Comparison of ENCODE assay signal across 14 mouse cellular contexts in genomic region chr4:141601148-141601862, GRCm38 (mm10). TPM values are rescaled to one million over a fixed set of nuclear protein-coding genes. Genes with fewer than 3 reads are reported as not detected.
DNase-seq lines count a peak whose midpoint lies in the region; ATAC-seq and TF ChIP-seq lines count a peak whose summit lies in the region.
"Had no signal": no experiment of that assay in that cellular context is flagged by ENCODE, and none has a peak within 500 bp of the region (broad histone marks: within the 10 kb centered on the region; RNA-seq: fewer than 3 reads in every experiment).

No protein-coding gene starts in this region.

- no peak overlapping the region for H3K4me2 ChIP-seq in kidney, embryonic 16.5 days (replicated peaks; ENCODE audit: low read depth, low read length)
- no peak overlapping the region for H3K4me2 ChIP-seq in heart, embryonic 13.5 days
- H3K4me2 ChIP-seq in stomach, embryonic 16.5 days (ENCODE audit: low read depth, low read length) = no peak overlapping the region
- H3K4me2 ChIP-seq in forebrain, embryonic 13.5 days = no peak overlapping the region

- H3K27ac ChIP-seq in kidney, adult 2 months (ENCODE audit: insufficient read depth, low read depth, low read length) = peak overlapping the region; percentile 70; the same call in 1 of the 2 replicates
- no peak overlapping the region for H3K27ac ChIP-seq in kidney, embryonic 16.5 days (ENCODE audit: low read length)
- peak overlapping the region; percentile 90 for H3K27ac ChIP-seq in heart, embryonic 13.5 days (replicated peaks)
- no peak overlapping the region; the same call in 1 of the 2 replicates for H3K27ac ChIP-seq in stomach, embryonic 16.5 days (ENCODE audit: low read length)
- H3K27ac ChIP-seq in forebrain, embryonic 13.5 days = no peak overlapping the region
- H3K27ac ChIP-seq: gastrocnemius, adult 2 months; hindbrain, embryonic 15.5 days; neural tube, embryonic 13.5 days had no signal

- ATAC-seq in kidney, embryonic 16.5 days (ENCODE audit: low FRiP score, low TSS enrichment) = no peak
- no peak for ATAC-seq in heart, embryonic 13.5 days (ENCODE audit: extremely low read depth, insufficient number of reproducible peaks, low FRiP score, low TSS enrichment)
- no peak for ATAC-seq in stomach, embryonic 16.5 days (ENCODE audit: insufficient read depth, low FRiP score)
- ATAC-seq in forebrain, embryonic 13.5 days = no peak
- ATAC-seq: liver, postnatal 0 days had no signal

- H3K36me3 ChIP-seq in kidney, adult 2 months (ENCODE audit: control insufficient read depth, insufficient read depth, low read length) = no peaks in the 10 kb centered on the region
- H3K36me3 ChIP-seq in kidney, embryonic 16.5 days (ENCODE audit: insufficient read depth, low read length) = no peaks in the 10 kb centered on the region
- no peaks in the 10 kb centered on the region for H3K36me3 ChIP-seq in heart, embryonic 13.5 days
- no peaks in the 10 kb centered on the region for H3K36me3 ChIP-seq in stomach, embryonic 16.5 days (ENCODE audit: control insufficient read depth, insufficient read depth, low read length)
- no peaks in the 10 kb centered on the region for H3K36me3 ChIP-seq in forebrain, embryonic 13.5 days (ENCODE audit: poor library complexity, severe bottlenecking)
- H3K36me3 ChIP-seq: hindbrain, embryonic 15.5 days; neural tube, embryonic 13.5 days had no signal

- H3K4me1 ChIP-seq in kidney, adult 2 months (ENCODE audit: control insufficient read depth, insufficient read depth, low read length) = peaks cover 34% of the 10 kb centered on the region
- peaks cover 37% of the 10 kb centered on the region for H3K4me1 ChIP-seq in kidney, embryonic 16.5 days (ENCODE audit: insufficient read depth, low read length)
- peaks cover 81% of the 10 kb centered on the region for H3K4me1 ChIP-seq in heart, embryonic 13.5 days
- peaks cover 36% of the 10 kb centered on the region for H3K4me1 ChIP-seq in stomach, embryonic 16.5 days (ENCODE audit: control insufficient read depth, insufficient read depth, low read length)
- H3K4me1 ChIP-seq in forebrain, embryonic 13.5 days = peaks cover 16% of the 10 kb centered on the region

- H3K9ac ChIP-seq in kidney, embryonic 16.5 days (replicated peaks; ENCODE audit: low read length) = no peak overlapping the region
- H3K9ac ChIP-seq in heart, embryonic 13.5 days = no peak overlapping the region
- H3K9ac ChIP-seq in stomach, embryonic 16.5 days (ENCODE audit: low read length) = peak overlapping the region; percentile 31; the same call in 1 of the 2 replicates
- no peak overlapping the region for H3K9ac ChIP-seq in forebrain, embryonic 13.5 days
- H3K9ac ChIP-seq: hindbrain, embryonic 15.5 days; liver, postnatal 0 days; neural tube, embryonic 13.5 days had no signal

- DNase-seq in kidney, adult 2 months = no peak
- DNase-seq in right cerebral cortex, postnatal 4 days = peak; percentile 19
- no peak for DNase-seq in right cerebral cortex, adult 18-20 months
- DNase-seq in left cerebral cortex, postnatal 14 days (ENCODE audit: low spot score in 2 of 2) = no peak
- DNase-seq: cerebellum, adult 2 months; gastrocnemius, adult 2 months; liver, postnatal 0 days; midbrain, embryonic 14.5 days had no signal

- 68% methylated on average over 12 of the region's 12 CpGs for whole genome bisulfite sequencing in kidney, adult 2 months
- 79% methylated on average over 12 of the region's 12 CpGs for WGBS in kidney, embryonic 16.5 days
- WGBS in heart, embryonic 13.5 days = 65% methylated on average over 12 of the region's 12 CpGs
- 71% methylated on average over 12 of the region's 12 CpGs for WGBS in stomach, embryonic 16.5 days
- WGBS in forebrain, embryonic 13.5 days = 70% methylated on average over 12 of the region's 12 CpGs

- no peak for TF ChIP-seq POLR2A in kidney, adult 2 months (IDR thresholded peaks at IDR 0.05; ENCODE audit: low read depth, low read length)

- intact Hi-C loops in left cerebral cortex, postnatal 14 days (cut with DNase I) = no loop called here

- H3K9me3 ChIP-seq in kidney, embryonic 16.5 days (ENCODE audit: low read length) = peaks cover 4% of the 10 kb centered on the region
- peaks cover 3% of the 10 kb centered on the region; the same call in 1 of the 2 replicates for H3K9me3 ChIP-seq in heart, embryonic 13.5 days
- no peaks in the 10 kb centered on the region for H3K9me3 ChIP-seq in stomach, embryonic 16.5 days (replicated peaks; ENCODE audit: control insufficient read depth, low read length)
- no peaks in the 10 kb centered on the region for H3K9me3 ChIP-seq in forebrain, embryonic 13.5 days (replicated peaks)
- H3K9me3 ChIP-seq: hindbrain, embryonic 15.5 days; neural tube, embryonic 13.5 days had no signal

- no peak overlapping the region for H3K4me3 ChIP-seq in kidney, adult 2 months (ENCODE audit: insufficient read depth, low read depth, low read length)
- no peak overlapping the region for H3K4me3 ChIP-seq in kidney, embryonic 16.5 days (ENCODE audit: low read length)
- H3K4me3 ChIP-seq in heart, embryonic 13.5 days = no peak overlapping the region
- no peak overlapping the region for H3K4me3 ChIP-seq in stomach, embryonic 16.5 days (replicated peaks; ENCODE audit: low read length)
- no peak overlapping the region for H3K4me3 ChIP-seq in forebrain, embryonic 13.5 days
- H3K4me3 ChIP-seq: gastrocnemius, adult 2 months; hindbrain, embryonic 15.5 days; neural tube, embryonic 13.5 days had no signal

- no peaks in the 10 kb centered on the region; the same call in 1 of the 2 replicates for H3K27me3 ChIP-seq in kidney, adult 2 months (replicated peaks; ENCODE audit: control insufficient read depth, insufficient read depth, low read length)
- no peaks in the 10 kb centered on the region for H3K27me3 ChIP-seq in kidney, embryonic 16.5 days (ENCODE audit: insufficient read depth, low read length)
- H3K27me3 ChIP-seq in heart, embryonic 13.5 days (replicated peaks) = no peaks in the 10 kb centered on the region
- no peaks in the 10 kb centered on the region for H3K27me3 ChIP-seq in stomach, embryonic 16.5 days (ENCODE audit: control insufficient read depth, insufficient read depth, low read length)
- H3K27me3 ChIP-seq in forebrain, embryonic 13.5 days = peaks cover 54% of the 10 kb centered on the region
- H3K27me3 ChIP-seq: hindbrain, embryonic 15.5 days had no signal

- TF ChIP-seq CTCF in kidney, adult 2 months (conservative IDR thresholded peaks at IDR 0.05; ENCODE audit: insufficient read depth, insufficient read length, low read depth, low read length) = no peak

RNA-seq across cellular contexts. Expression of gene Fblim1, which starts 4.6 kb away (rescaled TPM):
- 10.2 and 10.5 TPM in 2 replicates for polyA plus RNA-seq in kidney, adult 2 months (2012; rRNA removed)
- polyA plus RNA-seq in kidney, embryonic 16.5 days (2015; fragmentation: Nextera tagmentation; extraction: Ambion mirVana) = 76.4 and 85.2 TPM in 2 replicates
- 55.3 and 55.9 TPM in 2 replicates for polyA plus RNA-seq in heart, embryonic 13.5 days (2015; fragmentation: Nextera tagmentation; extraction: Ambion mirVana)
- 77.2 and 85.0 TPM in 2 replicates for polyA plus RNA-seq in stomach, embryonic 16.5 days (2015; fragmentation: Nextera tagmentation; extraction: Ambion mirVana)
- 1 to 10 TPM; 1.2 to 1.3 TPM for total RNA-seq in left cerebral cortex, postnatal 14 days (2021)
- 11.1 and 13.9 TPM in 2 replicates for polyA plus RNA-seq in forebrain, embryonic 13.5 days (2015; fragmentation: Nextera tagmentation; extraction: Ambion mirVana)

RNA-seq across cellular contexts. Expression of gene Tmem82, which starts 17.1 kb away (rescaled TPM):
- polyA plus RNA-seq in kidney, adult 2 months (2012; rRNA removed) = 29.0 and 32.3 TPM in 2 replicates
- polyA plus RNA-seq in kidney, embryonic 16.5 days (2015; fragmentation: Nextera tagmentation; extraction: Ambion mirVana) = 4.3 and 5.4 TPM in 2 replicates
- polyA plus RNA-seq in heart, embryonic 13.5 days (2015; fragmentation: Nextera tagmentation; extraction: Ambion mirVana) = 0.44 and 0.62 TPM in 2 replicates
- 2.7 and 3.8 TPM in 2 replicates for polyA plus RNA-seq in stomach, embryonic 16.5 days (2015; fragmentation: Nextera tagmentation; extraction: Ambion mirVana)
- total RNA-seq in left cerebral cortex, postnatal 14 days (2021) = under 1 TPM; 0.76 to 0.97 TPM
- 0.17 TPM in 1 of 2 replicates, not detected in the other for polyA plus RNA-seq in forebrain, embryonic 13.5 days (2015; fragmentation: Nextera tagmentation; extraction: Ambion mirVana)

RNA-seq across cellular contexts. Expression of gene Slc25a34, which starts 22.3 kb away (rescaled TPM):
- polyA plus RNA-seq in kidney, adult 2 months (2012; rRNA removed) = 30.1 and 33.8 TPM in 2 replicates
- 0.54 and 0.69 TPM in 2 replicates for polyA plus RNA-seq in kidney, embryonic 16.5 days (2015; fragmentation: Nextera tagmentation; extraction: Ambion mirVana)
- polyA plus RNA-seq in heart, embryonic 13.5 days (2015; fragmentation: Nextera tagmentation; extraction: Ambion mirVana) = 0.37 and 0.49 TPM in 2 replicates
- 0.62 and 1.6 TPM in 2 replicates for polyA plus RNA-seq in stomach, embryonic 16.5 days (2015; fragmentation: Nextera tagmentation; extraction: Ambion mirVana)
- 1 to 10 TPM; 2.7 to 2.9 TPM for total RNA-seq in left cerebral cortex, postnatal 14 days (2021)
- polyA plus RNA-seq in forebrain, embryonic 13.5 days (2015; fragmentation: Nextera tagmentation; extraction: Ambion mirVana) = 0.08 and 0.13 TPM in 2 replicates

Comparison
In these comparisons a context has a peak if more than half of its experiments do, and no peak if none do; other contexts are left out.
1. H3K27ac ChIP-seq: peak in kidney, adult 2 months (single experiment) and heart, embryonic 13.5 days (single experiment); none in kidney, embryonic 16.5 days (single experiment), stomach, embryonic 16.5 days (single experiment) and forebrain, embryonic 13.5 days (single experiment).
2. RNA of gene Slc25a34, which starts 22.3 kb away (polyA plus RNA-seq): 30.1 to 33.8 TPM in kidney, adult 2 months; 0.62 to 1.6 TPM in stomach, embryonic 16.5 days, 0.54 to 0.69 TPM in kidney, embryonic 16.5 days, 0.37 to 0.49 TPM in heart, embryonic 13.5 days and 0.08 to 0.13 TPM in forebrain, embryonic 13.5 days; every median in the first group is over 10 times any median in the second.